Mouse (Mus musculus): Measurements from ENCODE around the gene Olfr370. TPM values are rescaled to one million over a fixed set of nuclear protein-coding genes. Genes with fewer than 3 reads are reported as not detected.
A peak's percentile ranks its signal among the peaks of the same experiment; 100 is the strongest.
"Not testable (repeated sequence)": the region's sequence is repeated elsewhere in the genome, so short reads cannot be mapped to it uniquely, and the experiment has no call there.

Olfr370 gene
- polyA plus RNA-seq, 1 experiment from 2014 or later: not detected

GRCm38 (mm10) chr8:83569165-83569564, 33.6 kb downstream of the Olfr370 start:
- WGBS: 66% methylated on average over 4 of the region's 4 CpGs
- no peaks in the 10 kb centered on the region for H3K9me3 ChIP-seq (ENCODE audit: low read length)
- H3K9ac ChIP-seq (replicated peaks; ENCODE audit: low read depth): no peak overlapping the region
- no peak for ATAC-seq
- no peak overlapping the region for H3K27ac ChIP-seq (ENCODE audit: low read length)
- TF ChIP-seq CTCF (IDR thresholded peaks at IDR 0.05) (no peak), EP300 (IDR thresholded peaks at IDR 0.05) (no peak)
- no peaks in the 10 kb centered on the region for H3K27me3 ChIP-seq (replicated peaks; ENCODE audit: insufficient read depth, low read length)
- peaks cover 6% of the 10 kb centered on the region; the same call in 1 of the 2 replicates for H3K4me1 ChIP-seq (ENCODE audit: insufficient read depth, low read depth, low read length)
- no peak overlapping the region for H3K4me3 ChIP-seq (ENCODE audit: low read depth, low read length)
- no peak overlapping the region for H3K4me2 ChIP-seq (replicated peaks; ENCODE audit: low read depth, low read length)
- no peak for DNase-seq (ENCODE audit: low spot score)
- peaks cover 7% of the 10 kb centered on the region; the same call in 1 of the 2 replicates for H3K36me3 ChIP-seq (ENCODE audit: insufficient read depth, low read length)

- Histone ChIP-seq H3K36me3 (ENCODE audit: insufficient read depth, low read length) (peaks cover 7% of the 10 kb centered on the region; the same call in 1 of the 2 replicates), H3K9me3 (ENCODE audit: low read length) (no peaks in the 10 kb centered on the region), H3K4me2 (replicated peaks; ENCODE audit: low read depth, low read length) (no peak overlapping the region), H3K27ac (ENCODE audit: low read length) (no peak overlapping the region), H3K4me1 (ENCODE audit: insufficient read depth, low read depth, low read length) (peaks cover 6% of the 10 kb centered on the region; the same call in 1 of the 2 replicates), H3K4me3 (ENCODE audit: low read depth, low read length) (no peak overlapping the region), H3K9ac (replicated peaks; ENCODE audit: low read depth) (no peak overlapping the region), H3K27me3 (replicated peaks; ENCODE audit: insufficient read depth, low read length) (no peaks in the 10 kb centered on the region)
- TF ChIP-seq CTCF (IDR thresholded peaks at IDR 0.05) (no peak), EP300 (IDR thresholded peaks at IDR 0.05) (no peak)
- 78% methylated on average over 14 of the region's 15 CpGs for WGBS
- no peak for ATAC-seq
- no peak for DNase-seq (ENCODE audit: low spot score)
Measured at GRCm38 (mm10) chr8:83570272-83571000, 34.9 kb downstream of the Olfr370 start.

- 96% methylated on average over 3 of the region's 7 CpGs for WGBS
- not testable (repeated sequence) for H3K9ac ChIP-seq (replicated peaks; ENCODE audit: low read depth); DNase-seq (ENCODE audit: low spot score); H3K4me3 ChIP-seq (ENCODE audit: low read depth, low read length); ATAC-seq; H3K27me3 ChIP-seq (replicated peaks; ENCODE audit: insufficient read depth, low read length); H3K4me2 ChIP-seq (replicated peaks; ENCODE audit: low read depth, low read length); H3K36me3 ChIP-seq (ENCODE audit: insufficient read depth, low read length); H3K9me3 ChIP-seq (ENCODE audit: low read length); H3K4me1 ChIP-seq (ENCODE audit: insufficient read depth, low read depth, low read length); H3K27ac ChIP-seq (ENCODE audit: low read length)
Measured at GRCm38 (mm10) chr8:83571001-83571340, 35.4 kb downstream of the Olfr370 start.

GRCm38 (mm10) chr8:83571791-83572190, 36.2 kb downstream of the Olfr370 start:
- TF ChIP-seq EP300 (IDR thresholded peaks at IDR 0.05) (no peak), CTCF (IDR thresholded peaks at IDR 0.05) (no peak)
- Histone ChIP-seq H3K36me3 (ENCODE audit: insufficient read depth, low read length) (peaks cover 7% of the 10 kb centered on the region; the same call in 1 of the 2 replicates), H3K27ac (ENCODE audit: low read length) (no peak overlapping the region), H3K9ac (replicated peaks; ENCODE audit: low read depth) (no peak overlapping the region), H3K4me1 (ENCODE audit: insufficient read depth, low read depth, low read length) (peaks cover 11% of the 10 kb centered on the region; the same call in 1 of the 2 replicates), H3K4me2 (replicated peaks; ENCODE audit: low read depth, low read length) (no peak overlapping the region), H3K9me3 (ENCODE audit: low read length) (no peaks in the 10 kb centered on the region), H3K27me3 (replicated peaks; ENCODE audit: insufficient read depth, low read length) (no peaks in the 10 kb centered on the region), H3K4me3 (ENCODE audit: low read depth, low read length) (no peak overlapping the region)
- no peak for ATAC-seq
- no peak for DNase-seq (ENCODE audit: low spot score)
- WGBS: 92% methylated on average over 10 of the region's 10 CpGs

- no peaks in the 10 kb centered on the region for H3K9me3 ChIP-seq (ENCODE audit: low read length)
- peaks cover 13% of the 10 kb centered on the region; the same call in 1 of the 2 replicates for H3K4me1 ChIP-seq (ENCODE audit: insufficient read depth, low read depth, low read length)
- H3K9ac ChIP-seq (replicated peaks; ENCODE audit: low read depth): no peak overlapping the region
- H3K27me3 ChIP-seq (replicated peaks; ENCODE audit: insufficient read depth, low read length): no peaks in the 10 kb centered on the region
- H3K4me2 ChIP-seq (replicated peaks; ENCODE audit: low read depth, low read length): no peak overlapping the region
- no peak overlapping the region for H3K4me3 ChIP-seq (ENCODE audit: low read depth, low read length)
- no peak for ATAC-seq
- H3K27ac ChIP-seq (ENCODE audit: low read length): no peak overlapping the region
- TF ChIP-seq CTCF (IDR thresholded peaks at IDR 0.05) (no peak), EP300 (IDR thresholded peaks at IDR 0.05) (no peak)
- WGBS: 79% methylated on average over 5 of the region's 5 CpGs
- H3K36me3 ChIP-seq (ENCODE audit: insufficient read depth, low read length): peaks cover 7% of the 10 kb centered on the region; the same call in 1 of the 2 replicates
- no peak for DNase-seq (ENCODE audit: low spot score)
Measured at GRCm38 (mm10) chr8:83572246-83572812, 36.7 kb downstream of the Olfr370 start.

- 73% methylated on average over 18 of the region's 18 CpGs for WGBS
- Histone ChIP-seq H3K4me1 (ENCODE audit: insufficient read depth, low read depth, low read length) (peaks cover 12% of the 10 kb centered on the region; the same call in 1 of the 2 replicates), H3K9ac (replicated peaks; ENCODE audit: low read depth) (no peak overlapping the region), H3K27me3 (replicated peaks; ENCODE audit: insufficient read depth, low read length) (no peaks in the 10 kb centered on the region), H3K27ac (ENCODE audit: low read length) (no peak overlapping the region), H3K36me3 (ENCODE audit: insufficient read depth, low read length) (peaks cover 7% of the 10 kb centered on the region; the same call in 1 of the 2 replicates), H3K9me3 (ENCODE audit: low read length) (no peaks in the 10 kb centered on the region), H3K4me3 (ENCODE audit: low read depth, low read length) (no peak overlapping the region), H3K4me2 (replicated peaks; ENCODE audit: low read depth, low read length) (no peak overlapping the region)
- DNase-seq (ENCODE audit: low spot score) (no peak), ATAC-seq (no peak)
- TF ChIP-seq EP300 (IDR thresholded peaks at IDR 0.05) (no peak), CTCF (IDR thresholded peaks at IDR 0.05) (peak; percentile 46)
Measured at GRCm38 (mm10) chr8:83573140-83573875, 37.7 kb downstream of the Olfr370 start.

All from lung, postnatal 0 days (tissue).